Mouse (Mus musculus): ENCODE results near the gene Olfr901.
"Not testable (repeated sequence)": the region's sequence is repeated elsewhere in the genome, so short reads cannot be mapped to it uniquely, and the experiment has no call there.

Gene Olfr901

GRCm38 (mm10) chr9:38429155-38429554 lies at the start of gene Olfr901:
Gene Olfr901, plus strand, starts transcription at chr9:38429455.
- no peak for DNase-seq

GRCm38 (mm10) chr9:38401398-38401797 lies 27.9 kb upstream of the Olfr901 start, which contains the start of gene Olfr147:
Gene Olfr147, plus strand, starts transcription at chr9:38401698.
- no peak for DNase-seq

DNA sequence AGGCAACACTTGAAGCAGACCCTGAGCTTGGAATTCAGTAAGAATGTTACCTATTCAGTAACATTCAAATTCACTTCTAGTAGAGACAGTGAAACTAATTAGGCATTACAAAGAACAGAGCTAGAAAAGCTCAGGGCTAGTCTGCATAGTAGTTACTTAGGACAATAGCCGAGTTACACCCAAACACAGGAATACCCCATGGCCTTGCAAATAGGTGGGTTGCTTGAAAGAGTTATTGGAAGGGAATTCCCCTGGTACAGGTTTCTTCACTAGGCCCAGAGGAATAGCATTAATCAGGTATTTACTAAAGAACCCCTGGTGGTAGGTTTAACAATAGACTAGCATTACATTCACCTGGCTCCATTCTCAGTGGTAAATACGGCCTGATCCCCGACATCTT lies 21.8 kb upstream of the Olfr901 start:
- not testable (repeated sequence) for DNase-seq

DNA sequence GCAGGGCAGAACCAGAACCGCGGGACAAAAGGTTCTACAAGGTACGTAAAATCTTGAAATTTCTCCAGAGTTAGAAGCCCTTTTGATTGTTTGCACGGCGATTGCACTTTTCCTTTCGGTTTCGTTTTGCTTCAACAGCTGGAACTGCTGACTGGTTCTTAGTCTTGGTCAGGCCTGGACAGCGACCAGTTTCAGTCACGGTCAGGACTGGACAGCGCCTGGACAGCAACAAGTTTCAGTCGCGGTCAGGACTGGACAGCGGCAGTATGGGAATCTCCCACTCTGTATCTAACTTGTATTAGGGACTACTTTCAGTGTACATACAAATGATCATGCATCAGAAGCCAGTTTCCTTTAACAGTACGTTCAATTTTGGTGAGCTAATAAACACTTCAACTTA lies 15.8 kb upstream of the Olfr901 start:
- DNase-seq = not testable (repeated sequence)

DNA sequence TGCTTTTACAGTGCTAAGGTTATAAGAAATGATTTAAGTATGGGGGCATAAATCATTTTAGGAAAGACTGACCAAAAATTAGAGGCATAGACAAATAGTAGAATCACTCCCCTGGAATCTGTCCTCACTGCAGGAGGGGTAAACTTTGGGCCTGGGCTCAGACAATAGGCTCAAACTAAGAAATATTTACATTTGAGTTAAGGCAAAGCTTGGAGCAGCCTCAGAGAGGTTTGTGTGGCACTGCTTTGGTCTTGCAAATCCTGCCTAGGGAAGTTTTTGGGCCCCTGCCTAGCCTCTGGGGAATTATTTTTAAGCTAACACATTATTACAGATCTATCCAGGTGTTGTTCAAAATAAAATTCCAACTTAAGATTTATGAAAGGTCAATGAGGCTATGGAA lies 5.5 kb upstream of the Olfr901 start:
- no peak for DNase-seq

- no peak for DNase-seq
Measured at GRCm38 (mm10) chr9:38427026-38427425, 2.2 kb upstream of the Olfr901 start.

- DNase-seq = no peak
Measured at GRCm38 (mm10) chr9:38447352-38447751, 18.1 kb downstream of the Olfr901 start, which contains the start of gene Olfr902. Gene Olfr902, plus strand, starts transcription at chr9:38447652.

GRCm38 (mm10) chr9:38462844-38463243 lies 33.6 kb downstream of the Olfr901 start, which contains the start of gene Olfr904:
Gene Olfr904, plus strand, starts transcription at chr9:38463144.
- DNase-seq = no peak

GRCm38 (mm10) chr9:38470807-38471206 lies 41.6 kb downstream of the Olfr901 start, which contains the start of gene Olfr905:
Gene Olfr905, plus strand, starts transcription at chr9:38471107.
- no peak for DNase-seq

Measured in kidney, postnatal 36 days (tissue).